Mouse (Mus musculus) heart, postnatal 0 days (tissue): ENCODE measurements at regions not wholly inside any gene's neighbourhood (a gene's known extent, or its start where the extent isn't known, plus 50 kb on each side); places are given as distances from the start of the nearest gene placed in this dataset.

Experiments used
- CTCF ChIP-seq: IDR thresholded peaks from 2 replicates; pipeline ENCODE4 v1.5.1; 2016; ENCODE audit warnings: antibody characterized with exemption, control low read depth, low read depth
- EP300 ChIP-seq: IDR thresholded peaks from 2 replicates; pipeline ENCODE4 v1.6.1; 2016; ENCODE audit warnings: antibody characterized with exemption, low read depth

- TF ChIP-seq CTCF = no peak
- no peak for TF ChIP-seq EP300
These were observed 76.9 kb upstream of the Slc24a5 start for GRCm38 (mm10) chr2:124990976-124991375.
